Mouse (Mus musculus) thymus, adult 2 months (tissue): ENCODE data around the gene Cfap100.

Source experiments
- CTCF ChIP-seq: fragments of 200-500 bp; IDR thresholded peaks from 2 replicates; pipeline ENCODE4 v1.5.1; 2012; ENCODE audit warnings: mild to moderate bottlenecking, control low read depth, low read length, moderate library complexity, borderline replicate concordance; ENCODE audit not compliant: control insufficient read depth, poor library complexity, insufficient read depth; ENCODE audit errors: extremely low read depth
- POLR2A ChIP-seq: fragments of 200-500 bp; IDR thresholded peaks from 2 replicates; pipeline ENCODE4 v1.6.1; 2012; ENCODE audit warnings: mild to moderate bottlenecking, low read length, control low read depth, moderate library complexity; ENCODE audit not compliant: control insufficient read depth, poor library complexity, insufficient read depth; ENCODE audit errors: extremely low read depth

GRCm38 (mm10) chr6:90450179-90450578, 21.6 kb upstream of the Cfap100 start:
- no peak for TF ChIP-seq POLR2A
- TF ChIP-seq CTCF, result no peak
